Mouse (Mus musculus) forebrain, postnatal 0 days (tissue): ENCODE measurements at regions not wholly inside any gene's neighbourhood (a gene's known extent, or its start where the extent isn't known, plus 50 kb on each side); places are given as distances from the start of the nearest gene placed in this dataset.

Experiments
- ATAC-seq: fragments of 200-750 bp; cut with Nextera tagmentation; 2 replicates; pipeline ENCODE4 v1.8.0; 2017; ENCODE audit warnings: mild to moderate bottlenecking, moderate library complexity
- DNase-seq: peaks from one replicate; pipeline ENCODE4 v3.0.0-alpha.2; 2015
- H3K27ac ChIP-seq: fragments of 300-500 bp; sonication (generic); 2 replicates; pipeline ENCODE4 v1.5.1; 2014; ENCODE audit warnings: low read depth, mild to moderate bottlenecking, antibody characterized with exemption, low read length, moderate library complexity, mixed read lengths
- H3K27me3 ChIP-seq: fragments of 300-500 bp; sonication (generic); 2 replicates; pipeline ENCODE4 v1.6.1; 2014; ENCODE audit warnings: mild to moderate bottlenecking, low read length, mixed read lengths; ENCODE audit not compliant: insufficient read depth
- H3K36me3 ChIP-seq: fragments of 300-500 bp; sonication (generic); 2 replicates; pipeline ENCODE4 v1.6.1; 2014; ENCODE audit warnings: mild to moderate bottlenecking, moderate library complexity; ENCODE audit not compliant: insufficient read depth
- H3K4me1 ChIP-seq: fragments of 300-500 bp; sonication (generic); 2 replicates; pipeline ENCODE4 v1.6.1; 2014; ENCODE audit warnings: antibody characterized with exemption; ENCODE audit not compliant: insufficient read depth
- H3K4me2 ChIP-seq: fragments of 300-500 bp; sonication (generic); 2 replicates; pipeline ENCODE4 v1.6.1; 2014; ENCODE audit warnings: low read depth, mild to moderate bottlenecking, moderate library complexity
- H3K4me3 ChIP-seq: fragments of 300-500 bp; sonication (generic); 2 replicates; pipeline ENCODE4 v1.5.1; 2014; ENCODE audit warnings: low read depth, low read length, mixed read lengths
- H3K9ac ChIP-seq: fragments of 300-500 bp; sonication (generic); 2 replicates; pipeline ENCODE4 v1.6.1; 2014; ENCODE audit warnings: mild to moderate bottlenecking
- H3K9me3 ChIP-seq: fragments of 300-500 bp; sonication (generic); 2 replicates; pipeline ENCODE4 v1.6.1; 2016; ENCODE audit warnings: low read length
- CTCF ChIP-seq: sonication (generic); IDR thresholded peaks from 2 replicates; pipeline ENCODE4 v1.5.1; 2016; ENCODE audit warnings: antibody characterized with exemption, control low read depth, low read depth
- WGBS: fragments of 180-500 bp; shearing (Covaris S2); extraction: QIAGEN DNeasy Blood & Tissue Kit; methylation state at CpG from one replicate; pipeline ENCODE4 v1.1.7; 2014; 5-methylcytosine and 5-hydroxymethylcytosine counted together

DNA sequence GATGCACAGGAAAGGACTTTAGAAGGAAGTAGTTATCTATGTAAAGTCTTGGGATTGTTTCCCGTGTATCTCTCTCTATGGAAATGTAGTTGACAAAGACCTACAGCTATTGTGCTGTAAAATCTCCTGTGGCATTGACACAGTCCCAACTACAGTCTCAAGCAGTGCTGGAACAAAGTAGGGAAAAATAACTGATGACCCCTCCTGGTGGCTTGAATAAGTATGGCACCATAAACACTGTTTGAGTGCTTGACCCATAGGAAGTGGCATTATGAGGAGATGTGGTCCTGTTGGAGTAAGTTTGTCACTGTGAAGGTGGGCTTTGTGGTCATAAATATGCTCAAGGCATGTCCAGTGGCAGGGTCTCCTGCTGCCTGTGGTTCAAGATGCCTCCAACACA, 928.4 kb upstream of the Mms22l start:
- Histone ChIP-seq H3K36me3 (no peaks in the 10 kb centered on the region), H3K4me3 (no peak overlapping the region)
- ATAC-seq: no peak

DNA sequence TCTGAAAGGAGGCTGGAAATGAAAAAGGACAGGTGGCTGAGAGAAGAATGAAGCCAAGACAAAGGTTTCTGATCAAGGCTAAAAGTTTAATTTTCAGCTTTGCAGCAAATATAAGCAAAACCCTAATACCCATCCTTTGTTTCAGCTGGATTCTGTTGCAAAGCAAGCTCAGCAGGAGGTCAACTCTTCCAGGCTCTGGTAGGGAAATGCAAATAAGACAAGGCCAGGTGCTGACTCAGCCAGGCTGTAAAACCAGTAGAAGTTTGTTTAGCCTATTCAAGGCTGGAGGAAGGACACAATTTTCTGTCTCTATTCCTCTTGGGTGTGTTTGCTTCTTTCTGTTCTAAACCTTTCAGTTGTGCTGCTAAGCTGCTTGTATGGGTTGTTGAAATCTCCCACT, 923.2 kb upstream of the Mms22l start:
- H3K4me2 ChIP-seq: no peak overlapping the region
- TF ChIP-seq CTCF: no peak
- ATAC-seq: no peak

More for the DNA sequence above, 928.4 kb upstream of the Mms22l start:
- no peak for DNase-seq
- Histone ChIP-seq H3K27ac (no peak overlapping the region), H3K4me1 (no peaks in the 10 kb centered on the region), H3K9ac (no peak overlapping the region), H3K4me2 (no peak overlapping the region), H3K27me3 (no peaks in the 10 kb centered on the region), H3K9me3 (no peaks in the 10 kb centered on the region)
- TF ChIP-seq CTCF: peak; percentile 32
- 51% methylated on average over 1 of the region's 1 CpGs for WGBS

DNA sequence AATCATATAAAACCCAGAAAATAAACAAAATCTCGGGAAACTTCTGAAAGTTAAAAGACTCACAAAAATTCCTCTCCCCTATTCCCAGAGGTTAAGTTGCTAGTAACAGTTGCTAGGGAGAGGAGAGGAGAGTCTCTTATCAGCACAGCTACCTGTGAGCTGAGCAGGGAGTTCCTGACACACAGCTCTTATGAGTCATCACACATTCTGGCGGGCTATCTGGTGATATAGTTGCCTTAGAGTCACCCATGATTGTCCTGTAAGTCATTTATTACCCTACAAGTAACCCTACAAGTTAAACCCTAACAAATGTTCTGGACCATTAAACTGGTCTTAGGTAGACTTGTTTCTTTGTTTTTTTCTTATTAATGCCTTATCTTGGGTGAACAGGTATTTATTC, 908.8 kb upstream of the Mms22l start:
- H3K9me3 ChIP-seq: no peaks in the 10 kb centered on the region
- no peak for TF ChIP-seq CTCF
- no peak for ATAC-seq
- WGBS: 71% methylated on average over 2 of the region's 2 CpGs
- no peaks in the 10 kb centered on the region for H3K27me3 ChIP-seq
- H3K4me1 ChIP-seq: no peaks in the 10 kb centered on the region
- no peak overlapping the region for H3K27ac ChIP-seq
- H3K9ac ChIP-seq: no peak overlapping the region
- no peak overlapping the region for H3K4me2 ChIP-seq
- no peak for DNase-seq
- H3K36me3 ChIP-seq: no peaks in the 10 kb centered on the region
- no peak overlapping the region for H3K4me3 ChIP-seq

More for the DNA sequence above, 923.2 kb upstream of the Mms22l start:
- no peaks in the 10 kb centered on the region for H3K27me3 ChIP-seq
- H3K4me3 ChIP-seq: no peak overlapping the region
- H3K9me3 ChIP-seq: no peaks in the 10 kb centered on the region
- no peak for DNase-seq
- no peaks in the 10 kb centered on the region for H3K4me1 ChIP-seq
- H3K27ac ChIP-seq: no peak overlapping the region
- H3K36me3 ChIP-seq: no peaks in the 10 kb centered on the region
- H3K9ac ChIP-seq: no peak overlapping the region

DNA sequence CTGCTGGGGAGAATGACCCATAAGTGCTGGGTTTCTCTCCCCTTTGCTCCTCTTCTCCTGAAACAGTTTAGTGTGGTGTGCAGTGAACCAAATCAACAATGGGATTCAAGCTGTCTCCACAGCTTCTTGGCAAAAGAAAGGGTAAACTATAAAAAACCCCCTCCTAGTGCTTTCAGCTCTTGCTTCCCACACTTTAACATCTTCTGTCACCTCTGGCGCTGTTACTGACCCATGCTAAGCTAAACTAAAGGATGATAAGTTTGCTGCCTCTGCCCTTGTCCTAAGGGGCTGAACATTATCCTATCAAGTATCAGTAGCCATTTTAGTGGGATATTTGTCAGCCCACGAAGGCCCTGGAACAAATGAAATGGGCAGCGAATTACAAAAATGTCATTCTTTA, 905.4 kb upstream of the Mms22l start:
- 61% methylated on average over 3 of the region's 3 CpGs for WGBS
- TF ChIP-seq CTCF: no peak
- no peaks in the 10 kb centered on the region for H3K36me3 ChIP-seq
- H3K9me3 ChIP-seq: no peaks in the 10 kb centered on the region
- no peak overlapping the region for H3K4me2 ChIP-seq
- no peak overlapping the region for H3K9ac ChIP-seq
- H3K27ac ChIP-seq: no peak overlapping the region
- no peaks in the 10 kb centered on the region for H3K4me1 ChIP-seq
- DNase-seq (no peak), ATAC-seq (no peak)
- no peak overlapping the region for H3K4me3 ChIP-seq
- H3K27me3 ChIP-seq: no peaks in the 10 kb centered on the region

GRCm38 (mm10) chr4:23591593-23591992, 904.7 kb upstream of the Mms22l start:
- no peak for DNase-seq
- Histone ChIP-seq H3K4me3 (no peak overlapping the region), H3K9ac (no peak overlapping the region), H3K27me3 (no peaks in the 10 kb centered on the region), H3K36me3 (no peaks in the 10 kb centered on the region), H3K27ac (no peak overlapping the region), H3K9me3 (no peaks in the 10 kb centered on the region), H3K4me1 (no peaks in the 10 kb centered on the region), H3K4me2 (no peak overlapping the region)
- WGBS: 94% methylated on average over 2 of the region's 2 CpGs
- no peak for ATAC-seq
- TF ChIP-seq CTCF: no peak

DNA sequence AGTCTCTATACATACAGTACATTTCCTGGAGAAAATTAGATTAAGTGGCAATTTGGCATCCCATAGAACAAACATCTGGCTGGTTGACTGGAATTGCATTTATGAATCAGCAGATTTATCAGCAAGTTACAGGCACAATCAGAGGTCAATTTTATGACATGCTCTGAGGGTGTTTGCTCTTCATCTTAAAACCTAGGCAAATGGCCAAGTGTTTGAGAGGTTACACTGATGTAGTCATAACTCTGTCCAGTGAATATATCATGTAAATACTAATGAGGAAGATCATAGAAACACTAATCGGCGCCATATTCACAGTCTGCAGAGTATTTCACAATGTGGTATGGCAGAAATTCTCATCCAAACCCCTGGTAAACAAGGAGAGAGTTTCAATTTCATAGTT, 896.2 kb upstream of the Mms22l start:
- Histone ChIP-seq H3K36me3 (no peaks in the 10 kb centered on the region), H3K9ac (no peak overlapping the region), H3K4me2 (no peak overlapping the region), H3K27me3 (no peaks in the 10 kb centered on the region), H3K9me3 (no peaks in the 10 kb centered on the region), H3K4me1 (peaks cover 17% of the 10 kb centered on the region), H3K27ac (no peak overlapping the region), H3K4me3 (no peak overlapping the region)
- WGBS: 91% methylated on average over 2 of the region's 2 CpGs
- DNase-seq (no peak), ATAC-seq (no peak)
- no peak for TF ChIP-seq CTCF

- H3K27me3 ChIP-seq: no peaks in the 10 kb centered on the region
- H3K27ac ChIP-seq: peak overlapping the region; percentile 76
- H3K36me3 ChIP-seq: no peaks in the 10 kb centered on the region
- no peak for TF ChIP-seq CTCF
- ATAC-seq (peak; percentile 78), DNase-seq (peak; percentile 58)
- WGBS: 3% methylated on average over 13 of the region's 13 CpGs
- H3K9me3 ChIP-seq: no peaks in the 10 kb centered on the region
- H3K4me1 ChIP-seq: peaks cover 17% of the 10 kb centered on the region
- H3K4me3 ChIP-seq: peak overlapping the region; percentile 33
- peak overlapping the region; percentile 53 for H3K4me2 ChIP-seq
- peak overlapping the region; percentile 59 for H3K9ac ChIP-seq
Measured at GRCm38 (mm10) chr4:23601426-23602293, 894.6 kb upstream of the Mms22l start.
